Mouse (Mus musculus) lung, postnatal 36 days (tissue): ENCODE measurements at regions not wholly inside any gene's neighbourhood (a gene's known extent, or its start where the extent isn't known, plus 50 kb on each side); places are given as distances from the start of the nearest gene placed in this dataset.

Experiments used
- DNase-seq: peaks from one replicate; pipeline ENCODE4 v3.0.0; 2022; ENCODE audit warnings: mixed read lengths

- DNase-seq = no peak
These were observed 279.2 kb upstream of the Tle3 start for GRCm38 (mm10) chr9:61092834-61093479.

- peak; percentile 63 for DNase-seq
These were observed 276.9 kb upstream of the Tle3 start for GRCm38 (mm10) chr9:61095069-61095775.

GRCm38 (mm10) chr9:61101741-61102450 is 270.3 kb upstream of the Tle3 start:
- DNase-seq = no peak

DNA sequence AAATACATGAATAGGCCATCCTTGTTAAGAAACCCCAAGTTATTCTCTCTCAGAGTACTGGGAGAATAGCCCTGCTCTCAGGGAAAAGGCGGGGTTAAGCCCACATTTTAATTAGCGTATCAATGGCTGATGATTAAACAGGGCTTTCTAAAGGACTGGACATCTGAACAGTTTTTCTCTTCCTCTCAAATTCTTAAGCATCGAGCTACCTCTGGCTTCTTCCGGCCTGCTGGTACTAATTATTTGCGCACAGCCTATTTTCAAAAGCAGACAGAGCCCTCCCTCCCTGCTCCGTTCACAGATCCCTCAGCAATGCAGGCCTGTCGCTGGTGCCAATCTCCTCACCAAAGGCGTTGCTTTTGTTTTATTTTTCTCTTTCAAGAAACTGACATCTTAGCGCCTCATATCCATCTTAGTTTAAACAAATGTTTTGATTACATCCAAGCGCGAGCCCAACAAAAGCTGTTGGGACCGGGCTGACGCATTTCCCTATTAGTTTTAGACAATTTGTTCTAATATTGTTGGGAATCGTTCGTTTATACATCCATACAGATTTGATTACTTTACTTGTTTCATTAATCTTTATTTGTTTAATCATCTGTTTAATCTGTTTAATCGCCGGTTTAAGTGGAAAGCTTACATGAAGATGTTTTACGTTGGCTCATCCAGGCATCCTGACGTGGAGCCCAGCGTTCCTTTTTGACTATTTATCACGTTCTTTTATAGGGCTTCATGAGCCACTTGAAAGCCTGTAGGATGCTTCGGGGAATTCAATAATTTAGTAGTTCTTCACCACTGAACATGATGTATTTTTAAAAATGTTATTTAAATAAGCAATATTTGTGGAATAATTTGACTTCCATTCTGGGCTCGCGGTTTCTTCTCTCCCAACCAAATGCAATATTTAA is 269.5 kb upstream of the Tle3 start:
- DNase-seq = peak; percentile 9

DNA sequence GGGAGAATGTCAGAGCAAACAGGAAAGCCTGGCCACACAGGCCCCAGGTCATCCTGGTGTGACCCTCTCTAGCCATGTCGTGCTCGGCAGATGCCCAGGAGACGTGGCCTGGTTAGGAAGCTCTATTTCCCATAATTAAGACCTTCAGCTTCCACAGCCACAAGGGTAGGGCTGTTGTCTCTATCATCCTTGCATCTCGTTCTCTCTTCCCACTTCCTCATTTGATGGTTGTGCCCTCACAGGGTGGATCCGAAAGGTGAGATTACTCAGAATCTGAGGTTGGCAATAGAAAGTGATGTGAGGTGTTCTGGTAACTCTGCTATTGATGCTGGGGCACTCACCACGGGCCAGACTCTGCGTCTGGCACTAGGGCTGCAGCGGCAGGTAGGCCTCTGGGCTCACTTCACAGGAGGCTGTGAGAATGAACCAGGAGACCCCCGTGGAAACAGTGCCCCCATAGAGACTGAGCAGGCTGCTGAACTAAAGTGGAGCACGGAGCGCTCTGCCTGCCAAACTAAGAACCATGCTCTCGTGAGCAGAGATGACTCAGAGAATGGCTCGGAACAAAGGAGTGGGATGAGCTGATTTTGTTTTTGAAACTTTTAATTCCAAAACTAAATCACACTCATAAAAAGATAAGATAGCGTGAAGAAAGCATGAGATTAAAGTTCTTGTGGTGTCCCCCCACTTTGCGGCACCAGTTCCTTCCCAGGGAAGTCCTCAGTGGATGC is 266.5 kb upstream of the Tle3 start:
- DNase-seq = no peak

DNA sequence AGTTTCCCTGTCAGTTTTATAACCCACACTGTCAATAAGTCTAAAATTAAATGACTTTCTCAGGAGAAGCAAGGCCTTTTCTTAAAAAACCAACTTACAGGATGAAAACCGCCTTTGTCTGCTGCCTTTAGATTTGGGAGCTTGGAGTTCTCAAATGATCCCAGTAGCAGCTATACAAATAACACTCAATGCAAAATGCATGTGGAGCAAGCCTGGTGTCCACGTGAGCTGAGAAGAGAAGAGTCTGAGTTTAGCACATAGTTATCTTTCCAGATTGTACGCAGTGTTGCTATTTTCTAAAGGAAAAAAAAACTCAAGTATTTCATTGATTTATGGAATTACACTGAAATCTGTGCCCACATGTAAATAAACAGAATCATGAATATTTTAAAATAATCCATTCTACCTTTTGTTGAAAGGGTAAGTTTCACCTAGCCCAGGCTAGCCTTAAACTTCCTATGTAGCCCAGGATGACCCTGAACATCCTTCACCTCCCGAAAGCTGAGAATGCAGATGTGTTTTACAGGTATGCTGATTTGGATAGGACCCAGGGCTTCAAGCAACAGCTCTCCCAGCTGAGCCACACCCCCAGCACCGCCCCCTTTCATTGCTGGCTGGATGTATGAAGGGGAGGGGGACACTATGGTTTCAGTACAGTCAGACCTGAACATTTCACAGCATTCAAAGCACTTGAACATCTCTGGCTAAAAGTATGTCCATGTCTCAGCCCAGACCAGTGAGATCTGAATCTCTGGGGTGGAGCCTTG is 262.5 kb upstream of the Tle3 start:
- DNase-seq = no peak

GRCm38 (mm10) chr9:61111206-61111605 is 261.0 kb upstream of the Tle3 start:
- no peak for DNase-seq

GRCm38 (mm10) chr9:61111733-61112415 is 260.3 kb upstream of the Tle3 start:
- DNase-seq = peak; percentile 53

DNA sequence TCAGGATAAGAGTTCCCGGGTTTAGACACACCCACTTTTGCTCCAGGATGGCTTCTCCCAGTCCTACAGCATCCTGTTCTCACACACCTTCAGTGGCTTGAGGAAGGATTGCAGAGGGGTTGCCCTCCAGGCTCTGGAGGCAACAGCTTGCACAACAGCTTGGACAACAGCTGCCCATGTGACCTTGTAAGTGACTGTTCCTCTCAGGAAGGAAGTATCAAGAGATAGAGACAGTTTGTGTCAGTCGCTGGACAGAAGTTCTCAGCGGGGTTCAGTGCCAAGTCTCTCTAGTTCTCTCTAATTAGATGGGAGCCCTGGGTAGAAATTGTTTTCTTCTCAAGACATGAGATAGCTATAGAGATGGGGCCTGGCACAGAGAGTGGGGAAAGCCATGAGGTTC is 252.9 kb upstream of the Tle3 start:
- peak; percentile 29 for DNase-seq

DNA sequence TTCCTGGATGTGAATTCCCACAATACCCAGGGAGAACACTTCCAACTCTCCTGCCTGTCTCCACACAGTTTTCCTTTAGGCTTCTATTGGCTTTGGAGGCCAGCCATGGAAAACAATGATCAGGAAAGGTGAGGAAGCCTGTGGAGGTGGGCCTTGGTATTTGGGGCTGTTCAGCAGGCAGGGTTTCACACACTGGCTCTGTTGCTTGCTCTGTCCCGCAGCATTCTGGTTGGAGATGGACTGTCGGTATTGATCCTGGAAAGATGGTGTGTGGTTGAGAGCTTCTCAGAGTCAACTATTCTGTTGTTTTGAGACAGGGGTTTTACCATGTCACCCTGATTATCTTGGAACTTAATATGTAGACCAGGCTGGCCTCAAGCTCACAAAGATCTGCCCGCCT is 251.6 kb upstream of the Tle3 start:
- no peak for DNase-seq

- no peak for DNase-seq
These were observed 251.2 kb upstream of the Tle3 start for GRCm38 (mm10) chr9:61120931-61121391.

DNA sequence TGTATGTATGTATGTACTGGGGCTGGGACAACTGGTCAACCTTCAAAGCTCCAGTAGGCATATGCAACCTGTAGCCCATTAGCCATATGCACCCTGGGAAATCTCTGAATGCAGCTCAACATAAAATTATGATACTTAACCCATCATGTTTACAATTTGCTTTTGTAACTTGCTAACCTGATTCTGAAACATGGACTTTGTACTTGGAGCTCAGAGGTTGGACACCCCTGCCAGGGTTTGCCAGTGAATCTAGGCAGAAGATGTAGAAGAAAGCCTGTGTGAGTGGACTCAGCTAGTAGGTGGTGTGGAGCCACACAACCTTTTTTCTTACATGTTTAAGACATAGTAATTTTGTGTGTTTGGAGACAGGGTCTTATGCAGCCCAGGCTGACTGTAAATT is 248.7 kb upstream of the Tle3 start:
- no peak for DNase-seq

DNA sequence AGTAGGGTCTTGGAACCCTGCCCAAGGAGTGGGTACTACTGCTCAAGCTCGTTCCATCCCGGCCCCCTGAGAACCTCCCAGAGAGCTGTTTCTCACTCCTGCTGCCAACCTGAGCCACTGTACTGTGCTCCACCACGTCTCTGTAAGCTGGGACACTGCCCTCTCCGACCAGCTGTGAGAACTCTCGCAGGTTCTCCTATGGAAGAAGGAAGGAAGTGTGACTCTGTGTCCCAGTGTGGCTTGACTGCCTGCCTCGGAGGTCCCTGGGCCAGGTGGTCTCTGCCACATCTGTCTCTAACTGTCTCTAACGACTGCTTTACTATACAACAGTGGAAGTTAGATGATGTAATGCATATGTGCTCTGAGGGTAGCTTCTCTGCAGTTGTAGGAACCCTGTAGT is 246.4 kb upstream of the Tle3 start:
- no peak for DNase-seq

DNA sequence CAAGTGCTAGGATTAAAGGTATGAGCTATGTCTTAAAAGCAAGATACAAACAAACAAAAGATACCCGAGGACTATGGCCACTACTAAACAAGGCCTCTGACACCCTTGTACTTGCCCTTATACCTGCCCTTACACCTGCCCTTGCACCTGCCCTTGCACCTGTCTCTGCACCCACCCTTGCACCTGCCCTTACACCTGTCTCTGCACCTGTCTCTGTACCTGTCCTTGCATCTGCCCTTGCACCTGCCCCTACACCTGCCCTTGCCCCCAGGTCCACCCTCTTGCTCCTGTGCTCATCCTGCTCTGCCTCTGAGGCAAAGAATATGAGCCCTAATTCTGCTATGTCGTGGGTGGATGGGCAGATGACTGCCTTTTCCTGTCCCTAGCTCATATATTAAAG is 244.1 kb upstream of the Tle3 start:
- DNase-seq = no peak

DNA sequence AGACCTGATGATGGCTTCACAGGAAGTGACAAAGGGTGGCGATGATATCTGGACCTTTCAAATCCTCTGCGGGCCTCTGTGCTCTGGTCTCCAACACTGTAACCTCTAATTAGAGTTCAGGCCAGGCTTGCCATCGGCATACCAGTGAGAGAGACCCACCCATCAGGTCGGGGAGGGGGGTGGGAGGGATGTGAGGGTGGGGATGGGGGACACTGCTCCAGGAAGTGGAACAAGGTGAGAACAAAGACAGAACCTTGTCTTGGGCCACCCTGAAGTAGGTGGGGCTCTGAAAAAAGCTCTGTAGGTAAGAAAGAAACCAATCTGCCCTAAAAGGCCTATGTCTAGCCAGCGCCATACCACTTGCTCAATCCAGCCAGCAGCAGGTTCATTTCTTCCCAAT is 243.0 kb upstream of the Tle3 start:
- no peak for DNase-seq

DNA sequence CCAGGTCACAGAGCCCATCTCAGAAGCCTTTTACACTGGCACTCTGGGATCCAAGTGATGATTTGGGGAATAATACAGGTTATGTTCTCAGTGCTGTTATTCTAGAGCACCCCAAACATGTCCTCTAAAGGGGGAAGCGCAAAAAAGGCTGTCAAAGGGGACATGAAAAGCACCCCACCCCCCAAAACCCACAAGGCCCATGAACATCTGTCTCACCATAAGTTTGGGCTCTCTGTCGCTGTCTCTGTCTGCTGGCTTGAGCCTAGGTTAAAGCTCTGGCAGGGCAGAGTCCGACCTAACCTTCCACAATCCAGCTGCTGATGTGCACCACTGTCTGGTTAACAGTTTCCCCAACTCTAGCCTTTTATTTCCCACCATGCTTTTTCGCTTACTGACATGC is 241.3 kb upstream of the Tle3 start:
- no peak for DNase-seq

DNA sequence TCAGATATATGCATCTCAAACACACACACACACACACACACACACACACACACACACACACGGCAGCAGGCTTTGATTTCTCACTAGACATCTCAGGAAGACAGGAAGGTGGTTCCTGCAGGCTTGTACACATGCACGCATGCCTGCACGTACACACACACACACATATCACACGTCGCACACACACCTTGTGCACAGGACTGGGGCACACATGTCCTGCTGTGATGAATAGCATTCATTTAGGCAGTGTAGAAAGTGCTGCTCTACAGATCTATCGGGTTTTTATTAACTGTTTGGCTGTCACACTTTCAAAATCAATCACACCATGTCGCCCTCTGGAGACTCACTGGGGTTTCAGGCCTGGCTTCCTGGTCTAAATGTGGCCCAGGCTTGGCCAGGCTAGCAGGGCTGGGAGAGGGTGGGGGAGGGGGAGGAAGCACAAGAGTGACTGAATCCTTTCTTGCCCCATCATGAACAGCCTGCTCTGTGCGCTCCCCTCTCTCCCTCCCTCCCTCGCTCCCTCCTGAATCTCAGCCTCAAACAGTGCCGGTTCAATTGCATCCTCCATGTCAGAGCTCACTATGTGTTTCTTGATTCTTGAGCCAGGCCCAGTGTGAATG is 236.8 kb upstream of the Tle3 start:
- no peak for DNase-seq

DNA sequence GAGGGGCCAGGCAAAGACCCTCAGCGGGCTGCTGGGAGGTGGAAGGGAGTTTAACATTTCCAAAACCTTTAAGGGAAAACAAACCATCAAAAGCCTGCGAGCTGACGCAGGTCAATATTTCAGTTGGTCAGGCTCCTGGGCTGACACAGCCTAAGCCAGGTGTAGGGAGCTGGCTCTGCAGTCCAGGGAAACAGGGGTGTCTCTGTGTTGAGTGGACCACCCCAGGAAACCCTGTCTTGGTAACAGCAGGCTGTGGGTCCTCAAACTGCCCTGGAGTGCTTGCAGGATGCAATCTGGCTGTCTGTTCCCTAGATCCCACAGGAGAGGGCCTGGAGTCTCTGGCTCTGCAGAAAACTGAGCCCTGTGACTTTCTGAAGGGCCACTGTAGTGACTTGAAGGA is 236.2 kb upstream of the Tle3 start:
- DNase-seq = no peak

DNA sequence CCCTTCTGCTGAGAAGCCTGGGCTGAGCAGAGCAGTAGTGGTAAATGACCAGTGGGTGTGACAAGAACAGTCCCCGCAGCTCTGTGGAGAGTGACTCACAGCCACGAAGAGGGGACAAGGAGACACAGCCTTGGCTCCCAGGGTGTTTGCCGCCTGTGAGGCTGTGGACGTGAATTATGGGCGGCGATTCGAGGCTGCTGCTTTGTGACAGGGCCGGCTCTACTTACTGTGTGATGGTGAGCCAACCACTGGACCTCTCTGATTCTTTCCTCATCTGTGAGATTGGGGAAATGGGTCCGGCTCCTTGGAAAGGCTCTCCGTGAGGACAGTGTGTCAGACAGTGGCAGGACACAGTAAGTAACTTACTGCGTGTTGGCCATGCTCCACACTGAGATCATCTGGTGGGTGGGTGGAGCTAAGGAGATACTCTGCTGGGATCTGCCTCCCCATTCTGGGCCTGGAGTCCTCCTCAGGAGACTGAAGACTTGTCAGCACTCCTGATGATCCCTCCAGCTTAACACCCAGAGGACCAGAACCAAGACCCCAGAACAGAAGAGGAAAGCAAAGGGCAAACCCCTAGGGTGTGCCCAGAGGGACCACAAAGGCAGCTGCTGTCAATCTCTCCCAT is 233.3 kb upstream of the Tle3 start:
- no peak for DNase-seq

DNA sequence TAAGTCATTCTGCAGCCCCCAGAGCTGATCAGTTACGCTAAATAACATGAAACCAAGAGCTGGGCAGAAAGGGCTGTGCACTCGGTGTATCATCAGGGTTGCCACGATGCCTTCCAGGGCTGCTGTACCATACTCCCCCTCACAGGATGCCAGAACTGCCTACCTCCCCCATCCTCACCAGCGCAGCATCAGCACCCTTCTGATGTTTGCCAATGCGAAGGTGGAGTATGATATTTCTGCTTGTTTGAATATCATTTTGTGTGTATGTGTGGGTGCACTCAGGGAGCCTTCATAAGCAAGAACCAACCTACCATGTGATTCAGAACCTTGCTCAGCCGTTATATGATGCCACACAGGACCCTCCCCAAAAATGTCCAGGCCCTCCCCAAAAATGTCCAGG is 229.1 kb upstream of the Tle3 start:
- no peak for DNase-seq
